Mouse (Mus musculus): ENCODE measurements at regions not wholly inside any gene's neighbourhood (a gene's known extent, or its start where the extent isn't known, plus 50 kb on each side); places are given as distances from the start of the nearest gene placed in this dataset.

GRCm38 (mm10) chr9:91574156-91574555 is 208.5 kb upstream of the Zic1 start:
- DNase-seq (ENCODE audit: low read depth, low spot score) = no peak

DNA sequence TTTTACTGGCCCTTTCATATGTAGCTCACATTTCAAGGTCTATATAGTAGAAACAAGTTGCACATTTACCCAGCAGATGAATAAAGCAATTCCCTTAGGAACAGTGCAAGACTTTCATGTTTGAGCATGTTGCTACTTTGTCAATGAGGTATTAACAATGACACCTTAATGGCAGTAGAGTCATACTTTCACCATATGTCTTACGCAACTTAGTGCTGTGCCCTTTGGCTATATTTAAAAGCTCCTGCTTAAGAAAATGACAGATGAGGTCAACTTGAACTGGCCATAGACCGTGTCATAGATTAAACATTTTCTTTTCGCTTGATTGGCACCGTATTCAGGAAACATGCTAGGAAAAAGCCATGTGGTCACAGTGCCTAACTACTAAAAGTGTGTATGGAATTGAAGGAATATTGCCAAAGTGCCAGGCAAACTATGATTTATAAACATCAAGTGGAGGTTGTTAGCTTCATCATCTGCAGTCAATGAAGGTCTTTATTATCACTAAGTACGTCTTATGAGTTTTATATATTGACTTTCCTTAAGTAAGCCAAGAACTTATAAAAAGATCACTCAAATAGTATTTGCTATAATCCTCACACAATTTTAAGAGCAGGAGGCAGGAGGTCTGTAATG is 200.5 kb upstream of the Zic1 start:
- DNase-seq (ENCODE audit: low read depth, low spot score) = peak; percentile 26

- no peak for DNase-seq (ENCODE audit: low read depth, low spot score)
Measured at GRCm38 (mm10) chr9:91561331-91561730, 195.7 kb upstream of the Zic1 start.

DNA sequence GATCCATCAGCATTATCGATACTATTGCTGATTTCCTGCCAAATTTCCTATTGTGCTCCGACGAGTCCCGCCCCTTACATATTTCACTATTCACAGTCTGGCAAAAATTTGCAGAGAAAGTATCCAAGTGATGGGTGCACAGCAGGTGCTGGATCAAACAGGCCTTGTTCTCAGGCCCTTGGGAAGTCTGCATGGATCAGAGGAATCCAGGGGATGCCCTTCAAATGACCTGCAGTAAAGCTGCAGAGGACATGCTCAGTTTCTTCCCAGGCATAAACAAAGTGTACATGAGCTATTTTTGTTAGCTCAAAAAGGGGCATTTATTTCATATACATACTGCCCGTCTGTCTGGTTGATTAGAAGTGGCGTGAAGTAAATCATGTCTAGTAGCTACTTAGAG is 194.2 kb upstream of the Zic1 start:
- no peak for DNase-seq (ENCODE audit: low read depth, low spot score)

GRCm38 (mm10) chr9:91547051-91547450 is 181.4 kb upstream of the Zic1 start:
- DNase-seq (ENCODE audit: low read depth, low spot score) = no peak

DNA sequence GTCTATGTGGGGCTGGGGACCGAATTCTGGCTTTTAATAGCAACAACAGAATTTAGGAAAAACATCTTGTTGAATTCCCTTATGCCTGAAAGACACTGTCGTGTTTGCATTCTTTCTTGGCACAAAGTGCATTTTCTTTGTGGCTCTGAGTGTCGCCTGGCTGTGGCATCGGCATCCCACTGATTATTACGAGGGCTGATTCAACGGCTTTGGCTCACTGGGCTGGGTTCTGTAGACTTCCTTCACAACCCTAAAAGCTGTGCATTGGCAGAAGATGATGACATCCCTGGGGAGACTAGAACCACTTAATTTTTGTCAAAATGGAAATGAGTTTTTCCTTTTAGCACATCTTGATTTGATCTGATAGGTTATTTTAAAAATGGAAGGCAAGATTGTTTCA is 179.8 kb upstream of the Zic1 start:
- no peak for DNase-seq (ENCODE audit: low read depth, low spot score)

DNA sequence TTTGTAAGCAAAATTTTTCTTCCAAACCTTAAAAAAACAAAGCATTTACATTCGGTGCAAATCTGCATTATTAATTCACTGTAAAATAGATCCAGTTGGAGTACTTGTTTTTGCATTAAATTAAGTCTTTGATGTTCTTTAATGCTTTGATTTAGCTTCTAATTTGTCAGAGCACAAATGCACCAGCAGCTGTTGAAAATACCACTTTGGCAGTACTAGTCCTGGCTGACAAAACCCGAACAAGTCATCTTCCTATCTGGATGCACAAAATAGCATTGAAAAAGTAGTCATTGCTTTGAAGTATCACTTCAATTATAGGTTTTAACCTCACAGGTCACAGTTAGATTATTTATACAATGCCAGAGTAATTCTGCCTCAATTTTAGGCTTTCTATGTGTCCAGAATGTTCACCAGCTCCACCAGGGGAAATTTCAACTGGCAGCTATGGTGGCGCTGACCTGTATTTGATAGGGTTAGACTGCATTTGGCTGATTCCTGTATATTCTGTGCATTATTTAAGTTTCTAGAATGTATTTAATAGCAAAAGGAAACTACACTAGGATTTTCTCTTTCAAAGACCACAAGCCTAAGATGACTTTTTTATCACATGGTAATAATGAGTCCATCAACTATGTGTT is 163.3 kb upstream of the Zic1 start:
- DNase-seq (ENCODE audit: low read depth, low spot score) = no peak

- no peak for DNase-seq (ENCODE audit: low read depth, low spot score)
Measured at GRCm38 (mm10) chr9:91528388-91528787, 162.8 kb upstream of the Zic1 start.

DNA sequence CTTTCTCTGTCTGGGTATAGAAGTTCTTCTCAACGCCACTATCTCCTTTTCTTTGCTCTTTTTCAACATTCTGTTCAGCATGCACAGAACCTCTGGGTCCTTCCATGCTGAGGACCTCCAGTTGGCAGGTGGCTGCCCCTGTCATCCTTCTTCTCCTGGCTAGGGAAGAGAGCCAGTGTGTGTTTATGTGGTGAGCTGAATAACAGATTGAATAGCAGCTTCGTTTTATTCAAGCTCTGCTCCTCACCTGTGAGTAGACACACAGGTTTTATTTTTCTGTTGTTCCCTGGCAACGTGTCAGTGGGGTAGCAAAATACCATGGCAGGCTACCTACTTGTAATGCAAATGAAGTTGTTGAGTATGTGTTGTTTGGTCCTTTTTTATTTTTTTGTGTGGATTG is 154.9 kb upstream of the Zic1 start:
- no peak for DNase-seq (ENCODE audit: low read depth, low spot score)

DNA sequence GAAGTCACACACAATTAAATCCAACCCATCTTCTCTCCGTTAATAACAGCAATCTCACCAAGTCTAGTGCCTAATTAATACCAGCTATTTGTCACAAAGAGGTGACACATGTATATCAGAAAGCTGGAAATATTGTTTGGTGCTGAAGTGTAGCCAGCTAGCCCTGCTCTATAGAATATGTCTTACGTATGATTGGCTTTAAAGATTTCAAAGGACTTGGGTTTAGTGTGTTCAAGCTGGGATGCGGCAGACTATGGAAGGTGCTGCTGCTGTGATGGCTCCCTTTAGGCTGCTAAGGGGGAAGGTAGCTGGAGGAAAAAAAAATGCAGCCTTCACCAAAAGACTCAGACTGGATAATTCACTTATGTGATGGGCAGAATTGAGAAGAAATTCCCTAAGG is 144.1 kb upstream of the Zic1 start:
- no peak for DNase-seq (ENCODE audit: low read depth, low spot score)

DNA sequence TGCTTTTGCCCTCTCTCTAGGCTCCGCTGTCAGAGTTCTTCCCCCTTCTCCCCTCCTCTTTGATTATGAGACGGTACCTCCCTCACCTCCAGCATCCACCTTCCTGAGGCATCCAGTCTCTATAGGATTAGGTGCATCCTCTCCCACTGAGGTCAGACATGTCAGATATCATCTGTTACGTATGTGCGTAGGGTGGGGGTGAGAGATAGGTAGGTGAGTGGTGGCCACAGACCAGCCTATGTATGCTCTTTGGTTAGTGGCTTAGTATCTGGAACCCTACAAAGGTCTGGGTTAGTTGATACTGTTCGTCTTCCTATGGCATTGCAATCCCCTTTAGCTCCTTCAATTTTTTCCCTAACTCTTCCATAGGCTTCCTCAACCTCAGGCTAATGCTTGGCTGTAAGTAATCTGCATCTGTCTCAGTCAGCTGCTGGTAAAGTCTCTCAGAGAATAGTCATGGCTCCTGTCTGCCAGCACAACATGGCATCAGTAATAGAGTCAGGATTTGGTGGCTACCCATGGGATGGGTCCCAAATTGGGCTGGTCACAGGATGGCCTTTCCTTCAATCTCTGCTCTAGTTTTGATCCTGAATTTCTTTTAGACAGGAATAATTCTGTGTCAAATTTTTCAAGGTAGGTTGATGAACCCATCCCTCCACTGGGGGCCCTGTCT is 138.2 kb upstream of the Zic1 start:
- DNase-seq (ENCODE audit: low read depth, low spot score) = no peak

DNA sequence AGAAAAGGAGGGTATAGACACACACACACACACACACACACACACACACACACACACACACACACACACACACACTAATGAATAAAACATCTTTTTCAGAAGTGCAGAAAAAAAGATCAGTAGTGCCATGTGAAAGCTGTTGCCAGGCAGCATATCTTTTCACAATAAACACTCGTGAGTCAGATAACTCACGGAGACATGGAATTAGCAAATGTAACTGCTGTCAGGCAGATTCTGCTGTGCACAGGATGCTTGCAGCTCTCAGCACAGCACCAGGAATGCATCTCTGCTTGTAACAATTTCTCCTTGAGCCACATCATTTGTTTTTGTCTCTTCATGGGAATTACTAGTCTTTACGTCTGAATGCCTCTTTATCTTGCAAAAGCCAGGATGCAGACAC is 111.0 kb upstream of the Zic1 start:
- no peak for DNase-seq (ENCODE audit: low read depth, low spot score)

DNA sequence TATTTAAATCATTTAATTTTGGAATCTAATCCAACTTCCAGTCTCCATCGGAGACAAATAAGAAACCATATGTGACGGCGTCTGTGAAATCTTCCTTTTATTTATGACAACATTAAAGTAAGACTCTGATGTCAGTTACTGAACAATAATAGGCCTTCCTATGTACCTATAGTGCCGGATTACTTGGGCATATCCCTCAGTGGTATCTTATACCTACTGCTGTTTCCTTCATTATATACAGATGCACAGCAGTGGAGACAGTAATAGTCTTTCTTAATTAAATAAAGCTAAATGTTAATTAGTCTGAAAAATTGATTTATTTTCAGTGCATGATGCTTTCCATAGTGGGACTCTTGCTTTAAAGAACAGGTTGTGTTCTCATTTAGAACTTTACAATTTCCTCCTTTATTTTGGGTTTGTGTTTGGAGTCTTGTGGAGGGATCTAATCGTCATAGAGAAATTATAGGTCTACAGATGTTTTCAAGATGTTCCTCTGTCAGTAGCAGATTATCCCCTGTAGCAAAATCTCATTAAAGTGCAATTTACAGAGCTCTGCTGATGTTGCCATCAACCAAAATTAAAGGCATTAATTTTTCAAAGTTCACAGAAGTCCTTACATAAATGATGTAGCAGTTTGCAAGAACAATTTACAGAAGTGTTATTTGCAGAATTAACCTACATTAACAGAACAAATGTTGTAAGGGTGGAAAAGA is 97.3 kb upstream of the Zic1 start:
- no peak for DNase-seq (ENCODE audit: low read depth, low spot score)

DNA sequence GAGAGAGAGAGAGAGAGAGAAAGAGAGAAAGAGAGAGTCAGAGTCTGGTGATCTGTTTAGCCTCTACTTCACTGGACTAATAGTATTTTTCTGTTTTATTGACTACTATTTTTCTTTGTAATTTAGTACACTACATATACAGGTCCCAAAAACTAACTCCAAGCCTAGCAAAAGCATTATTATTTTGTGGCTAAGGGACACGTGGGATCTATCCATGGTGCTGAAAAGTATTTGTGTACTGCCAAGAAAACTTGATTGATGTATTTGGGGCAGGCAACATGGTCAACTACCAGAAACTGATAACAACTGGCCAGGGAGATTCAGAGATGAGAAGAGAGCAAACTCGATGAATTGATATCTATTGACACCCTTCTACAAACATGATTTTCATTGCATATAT is 94.3 kb upstream of the Zic1 start:
- DNase-seq (ENCODE audit: low read depth, low spot score) = peak; percentile 62

DNA sequence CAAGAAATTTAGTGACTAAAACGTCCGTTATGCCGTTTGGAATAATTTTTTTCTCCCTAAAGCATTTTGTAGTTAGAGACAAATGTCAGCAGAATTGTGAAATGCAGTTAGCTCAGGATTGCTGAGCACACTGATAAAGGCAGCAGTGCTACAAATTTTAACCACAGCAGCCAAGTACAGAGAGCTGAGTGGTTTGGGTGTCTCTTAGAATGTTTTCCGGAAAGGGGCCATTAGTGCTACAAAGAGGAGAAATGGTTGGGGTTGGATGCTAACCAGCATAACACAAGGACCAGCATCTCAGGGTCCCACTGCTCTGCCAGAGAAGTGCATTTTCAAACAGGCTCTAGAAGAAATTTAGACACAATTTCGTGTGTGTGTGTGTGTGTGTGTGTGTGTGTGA is 91.2 kb upstream of the Zic1 start:
- no peak for DNase-seq (ENCODE audit: low read depth, low spot score)

GRCm38 (mm10) chr9:91456253-91456823 is 90.7 kb upstream of the Zic1 start:
- no peak for DNase-seq (ENCODE audit: low read depth, low spot score)

DNA sequence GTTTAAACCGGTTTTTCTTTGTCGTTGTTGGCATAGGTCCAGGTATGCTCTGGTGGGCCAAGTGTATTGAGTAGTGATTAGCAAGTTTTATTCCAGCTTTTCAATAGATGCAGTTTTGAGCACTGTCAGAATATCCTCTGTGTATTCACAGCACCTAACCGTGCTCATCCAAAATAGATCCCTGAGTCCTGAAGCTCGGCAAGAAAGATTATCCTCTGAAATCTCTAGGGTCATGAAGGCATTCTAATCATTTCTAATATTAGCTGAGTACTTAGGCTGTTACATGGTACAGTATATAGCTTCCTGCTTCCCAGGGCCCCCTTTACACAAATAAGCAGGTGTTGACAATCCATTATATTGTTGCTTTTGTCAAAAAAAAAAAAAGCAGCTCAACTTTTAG is 73.5 kb upstream of the Zic1 start:
- DNase-seq (ENCODE audit: low read depth, low spot score) = no peak

Measured in forelimb bud, embryonic 11.5 days (tissue).